Mouse (Mus musculus): Measurements from ENCODE around the gene Naip6. TPM values are rescaled to one million over a fixed set of nuclear protein-coding genes. Genes with fewer than 3 reads are reported as not detected.
"Not testable (repeated sequence)": the region's sequence is repeated elsewhere in the genome, so short reads cannot be mapped to it uniquely, and the experiment has no call there.

Gene Naip6
- 0.62 and 0.65 TPM in 2 replicates for polyA plus RNA-seq (2012; rRNA removed)

GRCm38 (mm10) chr13:100317256-100317893, at the start of gene Naip6:
TSS of gene Naip6 (minus strand) at chr13:100317674.
- not testable (repeated sequence) for DNase-seq (ENCODE audit: extremely low spot score in 1 of 2, low spot score in 1 of 2)

GRCm38 (mm10) chr13:100352315-100352714, 34.8 kb upstream of the Naip6 start:
- DNase-seq (ENCODE audit: extremely low spot score in 1 of 2, low spot score in 1 of 2): not testable (repeated sequence)

- not testable (repeated sequence) for DNase-seq (ENCODE audit: extremely low spot score in 1 of 2, low spot score in 1 of 2)
These were observed 32.2 kb upstream of the Naip6 start for GRCm38 (mm10) chr13:100349510-100350173.

GRCm38 (mm10) chr13:100341822-100342221, 24.3 kb upstream of the Naip6 start:
- DNase-seq (ENCODE audit: extremely low spot score in 1 of 2, low spot score in 1 of 2): no peak

GRCm38 (mm10) chr13:100331728-100332127, 14.3 kb upstream of the Naip6 start:
- DNase-seq (ENCODE audit: extremely low spot score in 1 of 2, low spot score in 1 of 2): not testable (repeated sequence)

GRCm38 (mm10) chr13:100328899-100329298, 11.4 kb upstream of the Naip6 start:
- DNase-seq (ENCODE audit: extremely low spot score in 1 of 2, low spot score in 1 of 2): not testable (repeated sequence)

GRCm38 (mm10) chr13:100328029-100328428, 10.6 kb upstream of the Naip6 start:
- not testable (repeated sequence) for DNase-seq (ENCODE audit: extremely low spot score in 1 of 2, low spot score in 1 of 2)

- not testable (repeated sequence) for DNase-seq (ENCODE audit: extremely low spot score in 1 of 2, low spot score in 1 of 2)
These were observed 4.9 kb upstream of the Naip6 start for GRCm38 (mm10) chr13:100322266-100322837.

- DNase-seq (ENCODE audit: extremely low spot score in 1 of 2, low spot score in 1 of 2): no peak
These were observed 32.9 kb downstream of the Naip6 start for GRCm38 (mm10) chr13:100284611-100285010.

GRCm38 (mm10) chr13:100271474-100272132, 45.9 kb downstream of the Naip6 start:
- not testable (repeated sequence) for DNase-seq (ENCODE audit: extremely low spot score in 1 of 2, low spot score in 1 of 2)

- not testable (repeated sequence) for DNase-seq (ENCODE audit: extremely low spot score in 1 of 2, low spot score in 1 of 2)
These were observed 60.5 kb downstream of the Naip6 start for GRCm38 (mm10) chr13:100256996-100257395.

- not testable (repeated sequence) for DNase-seq (ENCODE audit: extremely low spot score in 1 of 2, low spot score in 1 of 2)
These were observed 61.5 kb downstream of the Naip6 start for GRCm38 (mm10) chr13:100255925-100256324.

GRCm38 (mm10) chr13:100251897-100252296, 65.6 kb downstream of the Naip6 start:
- not testable (repeated sequence) for DNase-seq (ENCODE audit: extremely low spot score in 1 of 2, low spot score in 1 of 2)

- not testable (repeated sequence) for DNase-seq (ENCODE audit: extremely low spot score in 1 of 2, low spot score in 1 of 2)
These were observed 70.5 kb downstream of the Naip6 start for GRCm38 (mm10) chr13:100246896-100247519.

- not testable (repeated sequence) for DNase-seq (ENCODE audit: extremely low spot score in 1 of 2, low spot score in 1 of 2)
These were observed 71.3 kb downstream of the Naip6 start, which contains the start of gene Naip5 for GRCm38 (mm10) chr13:100246223-100246622. TSS of gene Naip5 (minus strand) at chr13:100246323.

GRCm38 (mm10) chr13:100243702-100244101, 73.8 kb downstream of the Naip6 start:
- no peak for DNase-seq (ENCODE audit: extremely low spot score in 1 of 2, low spot score in 1 of 2)
